Mouse (Mus musculus) G1E-ER4 (cell line): ENCODE measurements around the gene Ankrd52. TPM values are rescaled to one million over a fixed set of nuclear protein-coding genes. Genes with fewer than 3 reads are reported as not detected.

ENCODE experiments used
- GATA1 ChIP-seq: IDR thresholded peaks from one replicate; pipeline ENCODE4 v1.8.0; 2012; ENCODE audit warnings: low read length, inconsistent platforms
- polyA plus RNA-seq: library from polyadenylated mRNA; stranded (reverse); fragments of >175 nt; gene quantifications from 2 replicates; pipeline ENCODE4 v1.2.3, GENCODE M21; 2012

Ankrd52 gene
- polyA plus RNA-seq, 1 experiment = 85.8 TPM

DNA sequence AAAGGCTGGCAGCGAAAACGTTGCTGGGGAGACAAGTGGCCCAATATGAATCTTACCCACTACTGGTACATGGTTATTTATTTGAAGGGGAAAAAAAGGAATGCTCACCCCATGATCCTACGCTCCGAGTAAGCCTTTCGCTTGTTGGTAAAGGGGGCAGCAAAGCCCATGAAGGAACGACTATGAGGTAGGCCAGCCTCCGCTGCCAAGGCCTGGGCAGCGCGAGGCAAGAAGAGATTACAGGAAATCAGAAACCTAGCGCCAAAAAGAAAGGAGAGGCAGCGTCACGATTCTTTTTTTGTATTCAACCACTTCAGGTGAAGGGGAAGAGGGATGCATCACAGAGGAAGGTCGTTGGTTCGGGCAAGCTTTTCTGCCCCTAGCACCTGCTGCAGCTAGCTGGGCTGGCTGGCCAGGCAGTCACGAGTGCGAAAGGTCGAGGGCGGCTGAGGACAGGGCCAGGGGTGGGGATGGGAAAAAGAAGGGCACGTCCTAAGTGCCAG lies 9.0 kb upstream of the Ankrd52 start:
- TF ChIP-seq GATA1 = no peak

GRCm38 (mm10) chr10:128368402-128369217 lies 8.3 kb upstream of the Ankrd52 start, which contains the start of gene Coq10a:
TSS of gene Coq10a (minus strand) at chr10:128368997.
- TF ChIP-seq GATA1 = no peak

DNA sequence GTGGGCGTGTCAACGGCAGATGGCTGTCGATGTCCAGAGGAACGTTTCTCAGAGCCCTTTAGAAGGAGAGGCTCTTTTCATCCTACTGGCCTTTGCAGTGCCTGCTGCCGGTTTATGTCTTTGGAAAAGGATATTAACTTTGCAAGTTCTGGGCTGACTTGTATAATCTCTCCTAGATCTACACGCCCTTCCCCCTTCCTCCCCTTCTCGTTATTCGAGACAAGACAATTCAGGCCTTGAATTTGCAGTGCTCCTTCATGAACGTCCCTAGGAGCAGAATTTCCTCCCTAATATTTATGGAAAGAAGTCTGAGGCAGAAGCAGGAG lies 7.7 kb upstream of the Ankrd52 start:
- no peak for TF ChIP-seq GATA1

DNA sequence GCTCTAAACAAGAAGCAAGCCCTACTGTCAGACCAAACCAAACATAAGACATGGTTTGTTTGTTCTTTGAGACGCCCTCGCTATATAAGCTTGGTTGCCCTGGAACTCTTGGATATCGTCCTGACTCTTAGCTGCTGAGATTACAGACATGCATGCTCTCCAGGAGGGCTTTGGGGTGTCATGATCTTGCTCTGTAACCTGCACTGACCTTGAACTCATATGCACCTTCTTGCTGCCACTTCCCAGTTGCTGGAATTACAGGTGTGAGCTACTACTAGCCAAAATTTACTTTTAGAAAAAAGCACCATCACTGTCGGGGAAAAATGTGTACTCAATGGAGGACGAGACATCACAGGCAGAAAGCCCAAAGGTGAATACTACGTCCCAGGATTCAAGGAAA lies 7.3 kb upstream of the Ankrd52 start:
- no peak for TF ChIP-seq GATA1

DNA sequence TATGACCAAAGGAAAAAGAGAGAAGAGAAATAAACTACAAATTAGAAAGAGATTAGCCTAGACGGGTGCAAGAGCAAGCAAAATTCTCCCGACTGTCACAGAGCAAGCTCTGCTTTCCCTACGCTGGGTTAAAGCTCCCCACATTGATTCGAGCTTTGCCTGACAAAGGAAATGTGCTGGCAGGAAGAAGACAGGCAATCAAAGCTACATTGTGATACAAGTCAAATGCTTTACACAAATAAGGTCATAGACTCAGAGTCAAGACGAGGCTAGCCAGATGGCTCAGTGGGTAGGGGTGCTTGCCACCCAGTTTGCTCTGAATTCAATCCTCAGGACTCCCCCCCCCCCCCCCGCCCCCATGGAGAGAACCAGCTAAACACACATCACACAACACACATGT lies 6.9 kb upstream of the Ankrd52 start:
- no peak for TF ChIP-seq GATA1

DNA sequence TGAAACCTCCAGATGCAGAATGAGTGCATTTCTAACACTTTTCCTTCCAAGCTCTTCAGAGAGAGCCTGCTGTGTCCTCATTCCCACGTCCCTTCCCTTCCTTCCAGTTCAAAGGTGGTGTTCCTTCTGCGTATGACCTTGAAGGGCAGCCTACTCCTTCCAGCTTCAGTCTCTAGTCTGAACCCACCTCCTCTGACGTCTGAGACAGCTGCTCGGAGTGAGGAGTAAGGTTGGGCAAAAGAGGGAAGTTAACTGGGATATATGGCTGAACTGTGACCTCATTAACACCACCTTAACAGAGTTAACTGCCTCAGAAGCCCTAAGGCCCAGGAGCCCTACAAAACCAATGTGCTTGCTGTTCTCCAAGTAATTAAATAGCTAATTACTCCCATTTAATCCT lies 6.3 kb upstream of the Ankrd52 start:
- no peak for TF ChIP-seq GATA1

GRCm38 (mm10) chr10:128372142-128372541 lies 4.8 kb upstream of the Ankrd52 start:
- TF ChIP-seq GATA1 = no peak

DNA sequence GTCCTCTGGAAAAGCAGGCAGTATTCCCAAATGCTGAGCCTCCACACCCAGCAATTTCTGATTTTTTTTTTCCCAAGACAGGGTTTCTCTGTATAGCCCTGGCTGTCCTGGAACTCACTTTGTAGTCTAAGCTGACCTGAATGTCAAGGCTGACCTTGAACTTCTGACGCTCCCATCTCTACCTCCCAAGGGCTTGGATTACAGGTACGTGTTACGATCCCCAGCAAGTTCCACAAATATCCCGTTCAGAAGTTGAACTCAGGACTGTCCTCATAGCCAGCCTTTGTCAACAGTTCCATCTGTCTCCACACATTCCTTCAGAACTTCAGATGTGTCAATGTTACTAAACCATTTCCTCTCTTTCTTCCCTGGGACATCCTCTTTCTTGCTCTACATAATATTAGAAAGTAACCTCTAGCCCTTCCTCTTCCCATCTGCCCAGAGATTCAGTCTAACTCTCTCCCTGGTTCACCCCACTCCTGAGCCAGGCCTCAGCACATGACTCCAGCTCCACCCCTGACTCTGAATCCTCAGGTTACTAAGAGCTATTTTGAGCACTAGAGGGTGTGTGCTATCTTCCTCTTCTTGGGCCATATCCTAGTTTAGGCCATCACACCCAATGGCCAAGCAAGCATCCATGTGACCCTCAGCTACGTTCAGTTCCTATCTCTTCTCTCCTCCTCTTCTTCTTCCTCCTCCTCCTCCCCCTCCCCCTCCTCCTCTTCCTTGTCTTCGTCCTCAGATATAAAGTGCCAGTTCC lies 3.7 kb upstream of the Ankrd52 start:
- no peak for TF ChIP-seq GATA1

DNA sequence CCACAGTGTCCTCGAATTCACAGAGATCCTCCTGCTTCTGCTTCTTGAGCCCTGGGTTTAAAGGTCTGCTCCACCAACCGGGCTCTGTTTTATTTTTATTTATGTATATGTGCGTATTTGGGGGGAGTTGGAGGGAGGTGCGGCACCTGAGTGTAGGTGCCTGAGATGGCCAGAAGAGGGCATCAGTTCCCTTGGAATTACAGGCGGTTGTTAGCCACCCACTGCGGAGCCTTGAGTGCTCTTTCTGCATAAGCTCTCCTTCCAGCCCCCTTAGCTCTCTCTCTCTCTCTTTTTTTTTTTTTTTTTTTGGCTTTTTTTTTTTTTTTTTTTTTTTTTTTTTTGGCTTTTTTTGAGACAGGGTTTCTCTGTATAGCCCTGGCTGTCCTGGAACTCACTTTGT lies 2.5 kb upstream of the Ankrd52 start:
- TF ChIP-seq GATA1 = no peak

GRCm38 (mm10) chr10:128376099-128376454 lies 838 bp upstream of the Ankrd52 start:
- no peak for TF ChIP-seq GATA1

GRCm38 (mm10) chr10:128377222-128377939 lies 466 bp downstream of the Ankrd52 start:
- no peak for TF ChIP-seq GATA1

- TF ChIP-seq GATA1 = no peak
Measured at GRCm38 (mm10) chr10:128377940-128378448, 1.1 kb downstream of the Ankrd52 start.

- no peak for TF ChIP-seq GATA1
Measured at GRCm38 (mm10) chr10:128378462-128378861, 1.5 kb downstream of the Ankrd52 start.

- no peak for TF ChIP-seq GATA1
Measured at GRCm38 (mm10) chr10:128379260-128379659, 2.3 kb downstream of the Ankrd52 start.

- TF ChIP-seq GATA1 = no peak
Measured at GRCm38 (mm10) chr10:128380565-128380964, 3.6 kb downstream of the Ankrd52 start.

DNA sequence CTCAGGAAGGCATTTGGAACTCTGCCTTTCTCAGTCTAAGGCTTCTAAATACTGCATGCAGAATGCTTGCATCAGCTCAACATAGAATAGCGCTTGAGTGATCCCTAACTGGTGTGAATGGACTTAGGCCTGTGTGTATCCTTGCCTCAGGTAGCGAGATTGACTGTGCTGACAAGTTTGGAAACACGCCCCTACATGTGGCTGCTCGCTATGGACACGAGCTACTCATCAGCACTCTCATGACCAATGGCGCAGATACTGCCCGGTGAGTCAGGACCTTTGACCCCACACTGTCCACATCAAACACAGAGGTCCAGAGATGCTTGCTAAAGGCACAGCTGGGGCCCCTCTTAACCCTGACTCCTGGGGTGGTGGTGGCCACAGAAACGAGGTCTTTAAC lies 5.6 kb downstream of the Ankrd52 start:
- TF ChIP-seq GATA1 = no peak

DNA sequence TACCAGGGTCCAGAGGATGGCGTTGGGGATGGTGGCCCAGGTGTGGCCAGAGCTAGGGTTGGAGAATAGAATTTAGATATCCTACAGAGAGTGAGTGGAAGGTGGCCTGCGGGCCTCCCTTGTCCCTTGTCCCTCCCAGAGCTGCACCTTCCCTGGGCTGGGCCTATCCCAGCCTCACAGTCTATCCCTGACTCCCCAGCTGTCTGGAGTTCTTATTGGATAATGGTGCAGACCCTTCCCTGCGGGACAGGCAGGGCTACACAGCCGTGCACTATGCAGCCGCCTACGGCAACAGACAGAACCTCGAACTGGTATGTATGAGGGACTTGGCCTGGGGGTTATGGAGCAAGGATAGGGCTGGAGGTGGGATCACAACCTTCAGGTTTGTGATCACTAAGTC lies 9.0 kb downstream of the Ankrd52 start:
- TF ChIP-seq GATA1 = no peak
